Mouse (Mus musculus) embryonic facial prominence, embryonic 13.5 days (tissue): ENCODE data around the gene Defb43. TPM values are rescaled to one million over a fixed set of nuclear protein-coding genes. Genes with fewer than 3 reads are reported as not detected.
A peak's percentile ranks its signal among the peaks of the same experiment; 100 is the strongest.

ENCODE experiments used
- ATAC-seq: fragments of 200-750 bp; cut with Nextera tagmentation; 2 replicates; pipeline ENCODE4 v1.8.0; 2017; ENCODE audit warnings: low read depth; ENCODE audit not compliant: insufficient number of reproducible peaks, insufficient read depth, low FRiP score, low TSS enrichment
- H3K27ac ChIP-seq: fragments of 300-500 bp; sonication (generic); 2 replicates; pipeline ENCODE4 v1.5.1; 2015; ENCODE audit warnings: moderate library complexity, mild to moderate bottlenecking, inconsistent platforms
- H3K27me3 ChIP-seq: fragments of 300-500 bp; sonication (generic); 2 replicates; pipeline ENCODE4 v1.6.1; 2015; ENCODE audit warnings: mild to moderate bottlenecking, inconsistent platforms
- H3K36me3 ChIP-seq: fragments of 300-500 bp; sonication (generic); 2 replicates; pipeline ENCODE4 v1.6.1; 2015; ENCODE audit warnings: mild to moderate bottlenecking, inconsistent platforms
- H3K4me1 ChIP-seq: fragments of 300-500 bp; sonication (generic); 2 replicates; pipeline ENCODE4 v1.6.1; 2015; ENCODE audit warnings: inconsistent platforms
- H3K4me2 ChIP-seq: fragments of 300-500 bp; sonication (generic); 2 replicates; pipeline ENCODE4 v1.6.1; 2015; ENCODE audit warnings: moderate library complexity, mild to moderate bottlenecking, inconsistent platforms
- H3K4me3 ChIP-seq: fragments of 300-500 bp; sonication (generic); 2 replicates; pipeline ENCODE4 v1.5.1; 2015; ENCODE audit warnings: mild to moderate bottlenecking, inconsistent platforms
- H3K9ac ChIP-seq: fragments of 300-500 bp; sonication (generic); 2 replicates; pipeline ENCODE4 v1.6.1; 2015; ENCODE audit warnings: mild to moderate bottlenecking, inconsistent platforms
- H3K9me3 ChIP-seq: fragments of 300-500 bp; sonication (generic); 2 replicates; pipeline ENCODE4 v1.6.1; 2016; ENCODE audit warnings: inconsistent platforms
- WGBS: fragments of 180-500 bp; shearing (Covaris S2); methylation state at CpG from one replicate; pipeline ENCODE4 v1.1.7; 2015; ENCODE audit warnings: mixed read lengths; 5-methylcytosine and 5-hydroxymethylcytosine counted together
- polyA plus RNA-seq: library from polyadenylated mRNA; unstranded; fragments of >200 nt; fragmentation: Nextera tagmentation; extraction: Ambion mirVana; gene quantifications from 2 replicates; pipeline ENCODE4 v1.2.1, GENCODE M21; 2015

The Defb43 gene
- polyA plus RNA-seq, 1 experiment from 2014 or later, result not detected

DNA sequence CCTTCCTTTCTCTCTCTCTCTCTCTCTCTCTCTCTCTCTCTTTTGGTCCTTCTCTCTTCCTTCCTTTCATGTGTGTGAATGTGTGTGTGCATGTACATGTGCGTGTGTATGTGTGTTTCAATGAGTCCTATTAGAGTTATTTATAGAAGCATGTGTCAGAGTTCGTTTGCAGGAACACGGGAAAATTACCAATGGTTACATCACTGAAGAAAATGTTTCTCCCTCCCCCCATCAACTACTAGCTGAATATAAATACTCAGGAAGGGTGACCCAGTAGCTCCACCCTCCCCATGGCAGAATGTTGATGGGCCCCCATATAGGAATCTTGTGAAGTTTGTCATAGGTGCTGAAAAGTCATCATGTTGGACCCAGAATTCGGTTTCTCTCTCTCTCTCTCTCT lies 1.5 kb downstream of the Defb43 start:
- Histone ChIP-seq H3K4me1 (no peaks in the 10 kb centered on the region), H3K36me3 (no peaks in the 10 kb centered on the region), H3K9me3 (no peaks in the 10 kb centered on the region), H3K4me2 (no peak overlapping the region), H3K27ac (no peak overlapping the region), H3K4me3 (no peak overlapping the region), H3K27me3 (no peaks in the 10 kb centered on the region), H3K9ac (no peak overlapping the region)
- ATAC-seq, result no peak
- WGBS, result 82% methylated on average over 4 of the region's 4 CpGs

DNA sequence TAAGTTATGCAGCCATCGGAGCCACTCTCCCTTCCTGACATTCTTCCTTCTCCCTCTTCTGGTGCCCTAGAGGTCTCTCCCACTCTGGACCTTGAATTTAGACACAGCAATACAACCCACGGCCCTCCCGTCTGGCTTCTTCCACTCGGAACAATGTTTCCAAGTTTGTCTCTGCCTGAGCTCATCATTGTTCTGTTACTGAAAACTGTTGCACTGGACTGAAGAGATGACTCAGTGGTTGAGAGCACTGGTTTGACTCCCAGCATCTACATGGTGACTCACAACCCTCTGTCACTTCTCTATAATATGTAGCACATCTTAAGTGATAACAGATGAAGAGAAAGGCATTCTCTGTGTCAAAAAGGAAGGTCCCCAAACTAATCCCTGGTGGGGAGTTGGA lies 3.1 kb downstream of the Defb43 start:
- Histone ChIP-seq H3K36me3 (no peaks in the 10 kb centered on the region), H3K27me3 (no peaks in the 10 kb centered on the region), H3K4me3 (no peak overlapping the region), H3K4me1 (no peaks in the 10 kb centered on the region), H3K9me3 (no peaks in the 10 kb centered on the region), H3K27ac (no peak overlapping the region), H3K9ac (no peak overlapping the region), H3K4me2 (no peak overlapping the region)
- no peak for ATAC-seq
- 86% methylated on average over 4 of the region's 4 CpGs for WGBS

DNA sequence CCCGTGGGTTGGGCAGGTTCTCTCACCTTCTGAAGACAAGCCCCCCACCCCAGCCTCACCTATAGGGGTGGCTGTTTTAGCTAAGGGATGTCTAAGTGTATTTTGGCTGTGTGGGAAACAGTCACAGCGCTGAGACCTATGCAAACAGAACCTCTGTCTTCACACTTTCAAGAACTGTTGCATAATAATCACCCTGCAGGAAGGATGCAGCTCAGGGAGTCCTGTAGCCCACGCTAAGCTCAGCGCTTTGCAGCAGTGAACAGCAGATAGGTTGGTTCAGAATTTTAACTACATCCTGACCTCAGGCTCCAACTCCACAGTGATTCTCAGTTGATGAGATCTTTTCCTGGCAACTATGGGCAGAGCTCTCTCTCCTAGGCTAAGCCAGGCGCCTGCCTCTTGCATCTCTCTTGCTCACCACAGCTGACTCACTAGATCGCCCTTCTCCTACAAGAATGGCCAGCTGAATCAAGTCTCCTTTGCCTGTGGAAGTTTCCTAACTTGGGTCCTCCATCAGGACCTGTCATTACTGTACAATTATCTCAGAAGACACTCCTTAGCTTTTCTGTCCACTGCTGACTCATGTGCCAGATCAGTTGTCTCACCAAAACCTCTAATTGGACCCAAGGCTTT lies 9.1 kb downstream of the Defb43 start:
- no peak overlapping the region for H3K4me2 ChIP-seq
- H3K4me3 ChIP-seq, result no peak overlapping the region
- no peak overlapping the region for H3K9ac ChIP-seq
- ATAC-seq, result no peak
- H3K27ac ChIP-seq, result no peak overlapping the region
- WGBS, result 61% methylated on average over 6 of the region's 6 CpGs
- H3K36me3 ChIP-seq, result no peaks in the 10 kb centered on the region
- H3K9me3 ChIP-seq, result no peaks in the 10 kb centered on the region
- no peaks in the 10 kb centered on the region for H3K4me1 ChIP-seq
- no peaks in the 10 kb centered on the region for H3K27me3 ChIP-seq

DNA sequence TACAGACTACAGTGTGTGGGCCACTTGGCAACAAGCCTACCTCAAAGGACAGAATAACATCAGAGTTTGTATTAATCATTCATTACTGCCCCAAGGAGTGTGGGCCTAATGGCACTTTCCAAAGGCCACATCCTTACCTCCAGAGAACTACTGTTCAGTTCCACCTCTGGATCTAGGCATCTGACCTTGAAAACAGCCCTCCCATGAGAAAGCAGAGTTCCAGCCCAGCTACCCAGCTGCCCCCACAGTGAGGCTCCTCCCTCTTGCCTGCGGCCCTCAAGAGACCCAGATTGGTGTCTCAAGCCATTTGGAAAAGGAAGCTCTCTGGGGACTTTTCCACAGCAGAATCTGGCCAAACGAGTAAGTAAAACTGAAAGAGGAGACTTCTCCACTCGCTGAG lies 35.1 kb downstream of the Defb43 start, which contains the start of gene Defb42:
Defb42 (plus strand) TSS at position 301 of the 400 bp plus-strand sequence.
- Histone ChIP-seq H3K4me1 (no peaks in the 10 kb centered on the region), H3K36me3 (no peaks in the 10 kb centered on the region), H3K9me3 (no peaks in the 10 kb centered on the region), H3K27me3 (no peaks in the 10 kb centered on the region), H3K9ac (no peak within 1 kb of the TSS), H3K4me3 (no peak within 1 kb of the TSS), H3K4me2 (no peak within 1 kb of the TSS), H3K27ac (no peak within 1 kb of the TSS)
- ATAC-seq, result no peak
- 66% methylated on average over 3 of the region's 3 CpGs for WGBS

DNA sequence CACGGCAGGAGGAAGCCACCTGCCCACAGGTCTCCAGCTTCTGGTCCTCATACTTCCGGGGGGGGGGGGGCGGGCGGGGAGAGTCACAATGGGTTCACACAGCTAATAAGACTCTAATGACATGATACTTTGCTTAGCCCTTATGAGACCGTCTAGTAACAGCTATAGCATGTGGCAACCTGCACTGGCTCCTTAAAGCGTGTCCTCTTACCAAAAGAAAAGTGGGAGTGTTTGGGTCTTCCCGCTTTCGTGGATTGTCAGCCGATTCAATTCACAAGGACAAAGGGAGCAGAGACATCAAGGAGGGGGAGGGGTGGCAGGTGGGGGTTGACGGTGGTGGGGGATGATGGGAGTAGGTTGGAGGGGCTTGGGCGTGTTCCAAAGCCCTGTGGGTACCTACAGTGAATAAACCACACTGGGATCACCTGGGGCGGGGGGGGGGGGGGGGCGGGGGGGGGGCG lies 38.4 kb downstream of the Defb43 start, which contains the start of gene Defb30:
Defb30 (minus strand) TSS at position 51 of the 461 bp plus-strand sequence.
- H3K36me3 ChIP-seq, result no peaks in the 10 kb centered on the region
- WGBS, result 77% methylated on average over 12 of the region's 14 CpGs
- no peak within 1 kb of the TSS for H3K9ac ChIP-seq
- H3K4me2 ChIP-seq, result no peak within 1 kb of the TSS
- no peaks in the 10 kb centered on the region for H3K27me3 ChIP-seq
- ATAC-seq, result no peak
- no peak within 1 kb of the TSS for H3K27ac ChIP-seq
- H3K4me3 ChIP-seq, result no peak within 1 kb of the TSS
- no peaks in the 10 kb centered on the region for H3K4me1 ChIP-seq
- no peaks in the 10 kb centered on the region for H3K9me3 ChIP-seq

DNA sequence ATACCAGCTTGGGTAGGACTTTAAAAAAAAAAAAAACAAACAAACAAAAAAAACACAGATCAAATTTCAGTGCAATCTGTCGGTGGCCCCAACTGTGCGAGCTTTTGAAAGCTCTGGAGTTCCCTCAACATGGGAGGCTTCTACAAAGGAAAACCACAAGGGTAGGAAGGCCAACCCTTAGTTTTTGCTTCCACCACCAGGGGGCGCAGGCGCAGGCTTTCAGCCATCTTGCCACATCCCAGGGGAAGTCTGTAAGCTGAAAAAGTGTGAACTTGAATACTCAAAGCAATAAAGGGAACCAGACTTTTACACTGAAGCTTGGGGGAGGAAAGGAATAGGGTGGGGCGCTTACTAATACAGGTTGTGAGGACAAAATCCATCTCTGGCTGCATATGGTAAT lies 39.2 kb downstream of the Defb43 start:
- Histone ChIP-seq H3K27ac (no peak overlapping the region), H3K4me3 (no peak overlapping the region), H3K36me3 (no peaks in the 10 kb centered on the region), H3K4me2 (no peak overlapping the region), H3K9me3 (no peaks in the 10 kb centered on the region), H3K27me3 (no peaks in the 10 kb centered on the region), H3K9ac (no peak overlapping the region), H3K4me1 (no peaks in the 10 kb centered on the region)
- ATAC-seq, result no peak
- WGBS, result 26% methylated on average over 5 of the region's 5 CpGs

DNA sequence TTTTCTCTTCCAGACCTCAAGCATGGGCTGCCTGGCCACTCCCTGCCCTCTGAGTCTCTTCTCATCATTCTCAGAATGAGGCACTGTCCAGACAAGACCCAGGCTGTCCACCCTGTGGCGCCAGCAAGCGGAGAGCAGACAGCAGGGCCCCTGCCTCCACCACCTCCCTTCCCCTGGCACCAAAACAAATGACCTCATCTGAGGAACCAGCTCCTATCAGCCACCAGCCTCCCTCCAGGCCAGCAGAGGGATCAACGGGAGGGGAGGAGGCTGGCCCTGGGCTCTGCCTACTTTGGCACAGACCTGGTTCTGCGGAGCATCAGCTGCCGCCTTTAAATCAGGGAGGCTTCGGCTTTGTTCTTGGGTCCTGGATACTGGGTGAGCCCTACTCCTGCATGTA lies 43.2 kb downstream of the Defb43 start:
- Histone ChIP-seq H3K4me1 (no peaks in the 10 kb centered on the region), H3K4me2 (no peak overlapping the region), H3K9ac (no peak overlapping the region), H3K27me3 (no peaks in the 10 kb centered on the region), H3K4me3 (no peak overlapping the region), H3K36me3 (no peaks in the 10 kb centered on the region), H3K27ac (no peak overlapping the region), H3K9me3 (no peaks in the 10 kb centered on the region)
- 30% methylated on average over 6 of the region's 6 CpGs for WGBS
- ATAC-seq, result no peak

DNA sequence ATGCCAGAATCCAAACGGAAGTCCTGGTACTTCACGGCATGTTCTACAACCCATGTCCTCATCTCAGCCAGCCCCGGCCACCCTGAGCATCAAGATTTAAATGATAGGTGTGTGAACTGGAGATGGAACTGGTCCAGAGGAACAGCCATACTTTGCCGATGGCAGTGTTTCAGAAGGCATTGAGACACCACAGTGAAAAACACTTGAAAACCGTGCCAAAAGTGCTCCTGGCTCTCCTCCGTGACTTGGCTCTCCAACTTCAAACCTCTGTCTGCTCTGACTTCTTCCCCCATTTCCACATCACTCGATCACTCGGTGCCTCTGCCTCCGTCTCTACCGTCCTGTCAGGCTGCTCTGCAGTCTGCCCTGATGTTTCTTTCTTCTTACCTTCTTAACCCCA lies 48.8 kb downstream of the Defb43 start:
- Histone ChIP-seq H3K27me3 (peaks cover 1% of the 10 kb centered on the region; the same call in 1 of the 2 replicates), H3K9ac (no peak overlapping the region), H3K4me3 (no peak overlapping the region), H3K4me2 (no peak overlapping the region), H3K27ac (no peak overlapping the region), H3K36me3 (no peaks in the 10 kb centered on the region), H3K9me3 (no peaks in the 10 kb centered on the region), H3K4me1 (no peaks in the 10 kb centered on the region)
- WGBS, result 80% methylated on average over 10 of the region's 10 CpGs
- ATAC-seq, result no peak

DNA sequence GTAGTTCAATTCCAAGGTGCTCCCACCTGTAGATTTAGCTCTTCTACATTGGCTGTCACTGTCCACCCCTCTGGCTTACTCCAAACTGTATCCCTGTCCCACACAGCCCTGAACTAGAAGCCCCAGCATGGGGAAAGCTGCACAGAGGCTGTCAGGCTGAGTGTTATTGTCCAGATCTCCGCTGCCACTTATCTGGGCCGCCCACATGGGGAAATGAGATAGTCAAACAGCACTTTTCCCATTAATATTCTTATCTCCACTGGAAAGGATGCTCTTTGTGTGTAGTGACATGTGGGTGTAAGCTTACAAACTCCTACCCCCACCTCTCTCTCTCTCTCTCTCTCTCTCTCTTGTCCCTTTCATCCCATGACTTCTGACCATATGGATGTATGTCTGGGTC lies 50.6 kb downstream of the Defb43 start:
- no peak overlapping the region for H3K4me3 ChIP-seq
- no peaks in the 10 kb centered on the region for H3K36me3 ChIP-seq
- no peak for ATAC-seq
- no peak overlapping the region for H3K27ac ChIP-seq
- peaks cover 4% of the 10 kb centered on the region; the same call in 1 of the 2 replicates for H3K27me3 ChIP-seq
- 86% methylated on average over 2 of the region's 2 CpGs for WGBS
- H3K9ac ChIP-seq, result no peak overlapping the region
- H3K4me1 ChIP-seq, result no peaks in the 10 kb centered on the region
- H3K9me3 ChIP-seq, result no peaks in the 10 kb centered on the region
- no peak overlapping the region for H3K4me2 ChIP-seq

DNA sequence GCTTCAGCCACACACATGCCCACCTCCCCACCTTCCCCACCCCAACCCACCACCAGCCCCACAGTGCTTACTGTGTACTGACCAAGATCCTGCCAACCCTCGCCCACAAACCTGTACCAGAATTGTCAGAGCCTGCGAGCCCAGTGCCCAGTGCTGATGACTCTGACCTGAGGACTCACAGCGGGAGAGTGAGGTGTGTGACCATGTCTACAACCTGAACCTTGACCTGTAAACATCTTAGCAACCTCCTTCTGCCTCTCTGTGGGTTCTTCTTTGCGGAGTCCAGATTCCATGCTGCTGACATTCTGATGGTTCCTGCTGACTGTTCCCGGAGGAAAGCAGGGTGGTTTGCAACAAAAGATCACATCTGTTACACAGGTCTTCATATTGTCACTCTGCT lies 53.8 kb downstream of the Defb43 start:
- Histone ChIP-seq H3K9me3 (no peaks in the 10 kb centered on the region), H3K9ac (no peak overlapping the region), H3K4me1 (no peaks in the 10 kb centered on the region), H3K4me2 (no peak overlapping the region), H3K36me3 (no peaks in the 10 kb centered on the region), H3K27me3 (peaks cover 5% of the 10 kb centered on the region), H3K27ac (no peak overlapping the region), H3K4me3 (no peak overlapping the region)
- WGBS, result 72% methylated on average over 5 of the region's 5 CpGs
- ATAC-seq, result no peak

DNA sequence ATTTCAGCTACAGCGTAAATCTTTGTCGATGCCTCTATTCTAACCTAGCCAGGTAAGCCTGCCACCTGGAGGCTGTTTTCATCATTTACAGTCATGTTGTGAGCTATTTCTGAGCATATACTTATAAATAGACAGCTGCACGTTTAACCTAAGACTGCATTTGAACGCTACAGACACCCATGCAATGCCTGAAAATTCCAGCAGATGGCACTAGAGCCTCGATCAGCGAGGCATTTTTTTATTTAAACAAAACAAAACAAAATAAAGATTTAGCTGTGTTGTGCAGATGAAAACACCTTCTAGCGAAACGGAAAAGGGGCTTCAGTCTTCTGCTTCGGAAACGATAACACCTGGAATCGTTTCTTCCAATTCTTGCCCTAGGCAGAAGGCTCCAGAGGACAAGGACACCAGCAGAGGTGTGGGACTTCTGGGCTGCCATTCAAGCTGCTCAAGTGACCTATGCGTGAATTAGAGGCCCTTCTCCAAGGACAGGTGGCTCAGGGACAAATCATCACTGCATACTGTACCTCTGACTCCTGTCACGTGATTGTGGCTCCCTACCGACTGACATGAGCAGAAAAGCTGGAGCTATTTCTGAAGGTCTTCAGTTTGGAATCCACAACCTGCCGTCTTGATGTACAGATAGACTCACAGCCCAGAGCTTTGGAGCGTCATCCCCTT lies 55.2 kb downstream of the Defb43 start:
- WGBS, result 27% methylated on average over 16 of the region's 16 CpGs
- Histone ChIP-seq H3K4me3 (peak overlapping the region; percentile 18; the same call in 1 of the 2 replicates), H3K4me2 (peak overlapping the region; percentile 46), H3K36me3 (no peaks in the 10 kb centered on the region), H3K4me1 (no peaks in the 10 kb centered on the region), H3K27me3 (peaks cover 9% of the 10 kb centered on the region), H3K9ac (0 out of 2 replicates have a peak overlapping the region, but pooled peaks have one; percentile 3), H3K9me3 (no peaks in the 10 kb centered on the region), H3K27ac (no peak overlapping the region)
- ATAC-seq, result no peak
